Mouse (Mus musculus) ES-E14 (cell line): ENCODE data around the gene Efcab9.

Source experiments
- HCFC1 ChIP-seq: IDR thresholded peaks from 2 replicates; pipeline ENCODE4 v1.6.1; 2012; ENCODE audit warnings: low read length, inconsistent platforms, borderline replicate concordance; ENCODE audit not compliant: insufficient read depth
- MAFK ChIP-seq: IDR thresholded peaks from 2 replicates; pipeline ENCODE4 v1.6.1; 2014; ENCODE audit warnings: mild to moderate bottlenecking, low read depth, low read length, inconsistent platforms; ENCODE audit not compliant: insufficient read depth
- ZC3H11A ChIP-seq: IDR thresholded peaks from 2 replicates; pipeline ENCODE4 v1.6.1; 2012; ENCODE audit warnings: low read depth, mild to moderate bottlenecking, inconsistent platforms, low read length, borderline replicate concordance
- ZNF384 ChIP-seq: IDR thresholded peaks from 2 replicates; pipeline ENCODE4 v1.6.1; 2012; ENCODE audit warnings: low read depth, low read length, inconsistent platforms

DNA sequence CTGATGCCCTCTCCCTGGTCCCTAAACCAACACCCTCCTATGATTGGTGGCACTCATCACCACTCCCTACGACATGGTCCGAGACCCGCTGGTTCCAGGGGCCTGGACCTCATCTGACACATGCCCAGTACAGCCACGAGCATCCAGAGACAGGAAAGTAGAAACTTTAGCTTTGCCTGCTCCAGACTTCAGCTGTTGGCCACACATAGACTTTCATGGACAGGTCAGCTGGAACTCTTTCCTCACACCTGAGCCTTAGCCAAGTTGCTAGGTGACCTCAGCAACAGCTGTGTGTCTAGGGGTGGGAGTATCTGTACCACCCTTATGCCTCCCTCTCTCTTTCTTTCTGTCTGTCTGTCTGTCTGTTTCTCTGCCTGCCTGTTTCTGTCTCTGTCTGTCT is 16.4 kb upstream of the Efcab9 start:
- TF ChIP-seq ZC3H11A (no peak), HCFC1 (no peak), ZNF384 (no peak), MAFK (no peak)
